Mouse (Mus musculus) layer of hippocampus, adult 9-10 months (tissue): Measurements from ENCODE around the gene Coa3.

Experiments
- DNase-seq: peaks from one replicate; pipeline ENCODE4 v3.0.0; 2022; ENCODE audit warnings: low spot score

The Coa3 gene

DNA sequence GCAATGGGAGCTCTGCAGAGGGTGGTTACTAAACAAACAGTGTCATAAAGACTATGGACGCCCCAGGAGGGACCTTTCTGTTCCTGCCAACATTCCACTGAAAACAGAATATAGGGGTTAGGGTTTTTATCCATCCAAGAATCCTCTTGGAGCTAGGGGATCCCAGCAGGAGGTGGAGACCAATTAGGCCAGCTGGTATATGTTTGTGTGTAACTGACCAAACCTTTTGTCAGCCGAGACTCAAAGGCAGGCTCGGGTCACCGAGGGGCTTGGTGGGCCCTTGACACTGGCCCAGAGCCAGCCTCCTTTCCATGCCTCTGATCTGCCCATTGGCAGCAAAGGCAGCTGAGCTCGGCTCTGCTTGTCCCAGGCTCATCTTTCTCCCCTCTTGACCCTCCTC is 4.0 kb upstream of the Coa3 start:
- DNase-seq = no peak

DNA sequence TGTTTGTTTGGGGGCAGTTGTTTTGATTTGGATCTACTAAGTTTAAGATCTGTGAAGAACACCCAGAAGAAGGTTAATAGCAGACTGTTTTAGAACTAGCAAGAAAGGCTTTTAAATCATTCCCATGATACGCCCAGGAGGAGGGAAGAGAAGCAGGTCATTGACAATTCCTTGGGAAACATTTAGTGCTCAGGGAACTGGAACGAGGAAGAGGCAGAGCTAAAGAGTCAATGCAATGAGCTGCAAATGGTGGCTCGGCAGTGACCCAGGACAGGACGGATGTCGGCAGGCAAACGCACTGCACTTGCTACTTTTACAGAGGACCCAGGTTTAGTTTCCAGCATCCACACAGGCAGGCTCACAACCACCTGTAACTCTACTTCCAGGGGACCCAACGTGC is 1.9 kb upstream of the Coa3 start:
- DNase-seq = no peak

- no peak for DNase-seq
These were observed 267 bp upstream of the Coa3 start for GRCm38 (mm10) chr11:101279193-101279569.

DNA sequence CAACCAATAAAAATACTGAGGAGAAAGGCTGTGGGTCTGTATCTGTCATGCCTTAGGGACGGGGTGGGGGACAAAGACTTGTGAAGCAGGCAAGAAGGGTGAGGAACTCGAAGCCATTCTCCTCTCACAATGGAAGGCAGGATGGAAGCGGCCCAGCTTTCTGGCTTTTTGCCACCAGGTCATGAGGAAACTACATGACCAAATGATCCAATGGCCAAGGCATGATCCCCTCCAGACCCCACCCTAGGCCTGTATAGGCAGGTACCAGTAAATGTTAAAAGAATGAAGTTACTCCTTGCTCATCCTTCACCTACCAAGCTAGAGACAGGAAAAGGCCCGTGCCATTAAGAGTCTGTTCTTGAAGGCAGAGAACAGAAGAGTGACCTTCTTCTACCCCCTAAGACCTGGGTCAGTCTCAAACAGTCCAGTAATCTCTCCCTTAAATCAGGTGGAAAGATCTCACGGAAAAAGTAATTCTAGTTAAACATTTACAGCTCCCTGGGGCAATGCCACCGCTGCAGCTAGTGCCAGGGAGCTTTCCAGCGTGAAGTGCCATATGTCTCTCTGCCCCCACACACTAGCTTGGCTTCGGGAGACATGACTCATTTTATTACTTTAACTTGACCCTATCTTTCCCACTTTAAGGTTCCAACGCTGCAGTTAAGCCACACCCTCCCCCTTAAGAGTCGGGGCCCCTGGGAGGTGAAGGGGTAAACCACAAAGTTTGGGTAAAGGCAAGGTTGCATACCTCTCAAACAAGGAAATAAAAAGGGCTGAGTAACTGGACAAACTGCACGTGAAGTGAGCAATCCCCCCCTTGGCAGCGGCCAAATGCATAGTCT is 1.3 kb downstream of the Coa3 start:
- DNase-seq = no peak

DNA sequence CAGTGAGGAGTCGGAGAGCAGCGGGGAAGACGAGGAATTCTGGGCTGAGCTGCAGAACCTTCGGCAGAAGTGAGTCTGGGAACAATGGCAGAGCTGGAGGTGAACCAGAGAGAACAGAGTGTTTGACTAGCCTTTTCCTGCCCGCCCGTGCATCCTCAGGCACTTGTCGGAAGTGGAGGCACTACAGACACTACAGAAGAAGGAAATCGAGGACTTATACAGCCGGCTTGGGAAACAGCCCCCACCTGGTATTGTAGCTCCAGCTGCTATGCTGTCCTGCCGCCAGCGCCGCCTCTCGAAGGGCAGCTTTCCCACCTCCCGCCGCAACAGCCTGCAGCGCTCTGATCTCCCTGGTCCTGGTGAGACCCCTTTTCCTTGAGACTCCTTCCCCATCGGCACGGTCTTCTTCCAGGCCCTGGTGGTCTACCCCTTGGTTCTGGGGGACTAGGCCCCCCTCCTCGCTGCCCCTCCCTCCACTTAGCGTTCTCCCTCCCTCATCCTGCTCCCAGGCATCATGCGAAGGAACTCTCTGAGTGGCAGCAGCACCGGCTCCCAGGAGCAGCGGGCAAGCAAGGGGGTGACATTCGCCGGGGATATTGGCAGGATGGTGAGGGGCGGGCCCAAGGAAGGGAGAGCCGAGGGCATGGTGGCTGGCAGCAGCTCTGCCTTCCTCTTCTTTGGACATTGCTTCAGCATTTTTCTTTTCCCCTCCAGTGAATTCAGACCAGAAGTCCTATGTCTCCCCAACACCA is 2.4 kb downstream of the Coa3 start:
- no peak for DNase-seq

GRCm38 (mm10) chr11:101275309-101275708 is 3.6 kb downstream of the Coa3 start:
- DNase-seq = no peak

GRCm38 (mm10) chr11:101272446-101272845 is 6.5 kb downstream of the Coa3 start:
- no peak for DNase-seq

DNA sequence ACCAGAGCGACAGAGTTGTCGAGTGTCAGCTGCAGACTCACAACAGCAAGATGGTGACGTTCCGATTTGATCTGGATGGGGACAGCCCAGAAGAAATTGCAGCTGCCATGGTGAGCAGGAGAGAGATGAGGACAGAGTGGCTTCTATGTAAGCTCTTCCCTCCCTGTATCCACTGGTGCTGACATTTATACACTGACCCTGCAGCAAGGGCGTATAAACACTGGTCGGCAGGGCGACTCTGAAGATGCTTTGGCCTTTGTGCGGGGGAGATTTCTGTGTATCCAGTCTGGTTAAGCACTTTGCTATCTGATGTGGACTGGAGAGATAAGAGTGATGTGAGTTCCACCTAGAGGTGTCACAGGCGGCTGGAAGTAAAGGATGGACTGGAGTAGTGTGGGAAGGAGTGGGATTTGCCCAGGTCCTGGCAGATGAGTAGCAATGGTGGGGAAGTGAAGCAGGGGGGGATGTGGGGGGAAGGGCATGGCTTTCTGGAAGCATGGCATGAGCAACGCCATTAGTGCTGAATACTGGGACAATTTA is 9.3 kb downstream of the Coa3 start:
- DNase-seq = no peak

DNA sequence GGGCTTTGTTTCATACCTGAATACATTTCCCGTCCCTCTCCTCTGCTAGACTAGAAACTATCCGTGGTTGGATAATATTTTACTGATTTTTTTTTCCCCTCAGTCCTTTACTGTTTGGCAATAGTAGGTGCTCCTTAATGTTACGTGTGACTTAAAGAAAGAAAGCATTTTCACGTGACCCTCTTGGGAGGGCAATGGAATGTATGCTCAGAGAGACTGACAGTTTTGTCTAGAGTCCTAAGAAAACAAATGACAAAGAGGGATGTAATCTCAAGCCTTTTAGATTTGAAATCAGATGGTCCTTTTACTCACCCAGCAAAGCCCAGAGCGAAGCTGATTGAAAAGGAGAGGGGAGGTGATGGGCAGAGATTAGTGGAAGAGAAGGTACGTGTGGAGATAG is 13.0 kb downstream of the Coa3 start:
- no peak for DNase-seq

DNA sequence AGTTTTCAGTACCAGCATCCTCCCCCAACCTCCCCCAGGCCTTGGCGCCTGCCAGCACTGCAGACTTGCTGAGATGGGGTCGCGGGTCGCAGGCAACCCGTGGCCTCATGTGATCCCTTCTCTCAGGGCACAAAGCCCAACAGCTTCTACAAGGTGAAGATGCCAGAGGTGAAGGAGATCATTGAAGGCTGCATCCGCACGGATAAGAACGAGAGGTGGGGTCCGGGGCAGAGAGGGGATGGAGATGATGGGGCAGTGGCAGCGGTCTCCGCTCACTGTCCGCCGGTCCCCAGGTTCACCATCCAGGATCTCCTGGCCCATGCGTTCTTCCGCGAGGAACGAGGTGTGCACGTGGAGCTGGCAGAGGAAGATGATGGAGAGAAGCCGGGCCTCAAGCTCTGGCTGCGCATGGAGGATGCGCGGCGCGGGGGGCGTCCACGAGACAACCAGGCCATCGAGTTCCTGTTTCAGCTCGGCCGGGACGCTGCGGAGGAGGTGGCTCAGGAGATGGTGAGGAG is 13.9 kb downstream of the Coa3 start:
- no peak for DNase-seq

- no peak for DNase-seq
These were observed 15.0 kb downstream of the Coa3 start for GRCm38 (mm10) chr11:101263989-101264280.

DNA sequence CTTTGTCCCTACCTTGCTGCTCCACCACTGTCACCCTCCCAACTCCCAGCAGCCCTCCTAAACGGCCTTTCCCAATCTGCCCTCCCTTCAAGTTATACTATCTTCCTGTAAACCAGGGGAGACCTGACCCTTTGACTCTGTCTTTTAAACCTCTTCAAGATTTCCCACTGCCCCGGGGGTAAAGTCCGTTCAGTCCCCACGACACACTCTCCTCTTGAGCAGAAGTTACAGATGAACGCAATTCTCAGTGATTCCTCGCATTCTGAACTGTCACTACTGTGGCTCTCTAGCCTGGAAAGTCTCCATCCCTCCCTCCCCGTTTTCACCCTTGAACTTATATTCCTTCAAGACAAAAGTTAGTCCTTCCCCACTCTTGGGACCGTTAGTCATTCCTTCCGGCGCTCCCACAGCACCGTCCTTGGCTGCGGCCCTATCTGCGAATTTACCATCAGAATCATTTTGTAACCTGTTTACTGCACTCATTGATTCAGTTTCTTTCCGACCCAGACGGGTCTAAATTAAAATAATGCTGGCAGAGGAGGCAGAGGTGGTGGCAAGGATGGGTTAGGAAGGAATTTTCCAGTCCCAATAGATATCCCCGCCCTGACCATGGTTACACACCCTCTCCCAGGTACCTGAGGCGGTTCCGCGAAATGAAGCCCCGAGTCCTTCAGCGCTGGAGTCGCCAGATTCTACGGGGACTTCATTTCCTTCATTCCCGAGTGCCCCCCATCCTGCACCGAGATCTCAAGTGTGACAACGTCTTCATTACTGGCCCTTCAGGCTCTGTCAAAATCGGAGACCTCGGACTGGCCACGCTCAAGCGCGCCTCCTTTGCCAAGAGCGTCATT is 15.6 kb downstream of the Coa3 start:
- no peak for DNase-seq

GRCm38 (mm10) chr11:101262272-101262967 is 16.5 kb downstream of the Coa3 start:
- no peak for DNase-seq

GRCm38 (mm10) chr11:101260826-101261380 is 18.0 kb downstream of the Coa3 start:
- DNase-seq = no peak

DNA sequence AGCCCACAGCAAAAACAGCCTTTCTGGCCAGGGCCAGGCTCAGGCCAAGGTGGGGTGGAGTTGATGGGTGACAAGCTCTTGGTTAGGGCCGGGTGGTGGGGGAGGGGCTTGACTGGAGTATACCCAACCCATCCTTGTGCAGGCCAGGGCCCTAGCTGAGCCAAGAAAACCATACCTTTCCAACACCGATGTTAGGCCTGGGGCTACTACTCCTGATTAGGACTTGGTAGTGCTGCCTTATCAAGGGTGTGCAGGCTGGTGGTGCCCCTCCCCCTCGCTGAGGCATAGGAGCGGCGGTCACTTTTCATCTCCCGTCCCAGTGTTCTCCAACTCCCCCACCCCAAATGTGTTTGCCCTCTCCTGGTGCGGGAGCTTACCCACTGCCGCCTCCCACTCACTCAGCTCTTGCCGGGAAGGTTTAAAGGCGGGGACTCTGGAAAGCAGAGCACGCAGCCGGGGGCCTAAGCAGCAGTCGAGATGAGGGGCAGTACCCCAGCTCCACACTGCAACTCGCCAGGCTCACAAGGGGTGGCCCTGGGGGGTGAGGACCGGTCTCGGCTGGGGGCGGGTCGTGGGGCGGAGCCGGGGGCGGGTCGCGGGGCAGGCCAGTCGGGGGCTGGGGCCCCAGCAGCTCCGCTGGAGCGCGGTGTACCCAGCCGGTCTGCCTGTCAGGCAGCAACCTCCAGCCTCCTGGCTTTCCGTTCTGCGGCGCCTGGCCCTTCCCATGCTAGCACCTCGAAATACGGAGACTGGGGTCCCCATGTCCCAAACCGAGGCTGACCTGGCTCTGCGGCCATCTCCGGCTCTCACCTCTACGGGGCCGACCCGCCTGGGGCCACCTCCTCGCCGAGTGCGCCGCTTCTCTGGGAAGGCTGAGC is 18.7 kb downstream of the Coa3 start, which contains the start of gene Wnk4:
TSS of gene Wnk4 (plus strand) at position 620 of the 878 bp plus-strand sequence.
- no peak for DNase-seq

- no peak for DNase-seq
These were observed 19.6 kb downstream of the Coa3 start for GRCm38 (mm10) chr11:101259261-101259712.

GRCm38 (mm10) chr11:101255826-101256775 is 22.8 kb downstream of the Coa3 start:
- DNase-seq = no peak

DNA sequence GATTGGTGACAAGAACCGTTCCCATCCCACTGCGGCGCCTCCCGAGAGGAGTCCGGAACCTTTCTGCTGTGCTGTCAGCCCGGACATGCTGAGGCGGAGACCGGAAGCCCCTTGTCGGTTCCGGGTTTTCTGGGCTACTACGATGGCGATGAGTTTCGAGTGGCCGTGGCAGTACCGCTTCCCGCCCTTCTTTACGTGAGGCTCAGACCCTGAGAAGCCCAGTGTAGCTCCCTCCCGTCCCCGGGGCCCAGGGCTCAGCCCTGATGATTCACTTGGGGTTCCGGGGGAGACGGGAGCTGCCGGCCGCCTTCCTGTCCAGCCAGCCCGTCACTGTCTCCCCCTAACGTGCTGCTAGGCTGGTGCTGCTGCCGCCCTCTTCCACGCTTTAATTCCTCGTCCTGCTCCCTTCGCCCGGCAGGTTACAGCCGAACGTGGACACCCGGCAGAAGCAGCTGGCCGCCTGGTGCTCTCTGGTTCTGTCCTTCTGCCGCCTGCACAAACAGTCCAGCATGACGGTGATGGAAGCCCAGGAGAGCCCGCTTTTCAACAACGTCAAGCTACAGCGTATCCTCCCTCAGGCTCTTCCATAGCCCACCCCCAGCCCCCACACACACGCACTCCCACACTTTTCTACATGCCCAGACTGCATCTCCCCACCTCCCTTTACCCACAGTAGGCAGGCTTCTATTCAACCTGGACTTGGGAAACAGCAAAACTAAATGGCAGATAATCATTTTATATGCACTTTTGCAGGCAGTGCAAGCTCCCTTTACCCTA is 25.1 kb downstream of the Coa3 start, which contains the start of gene Vps25:
TSS of gene Vps25 (plus strand) at position 95 of the 777 bp plus-strand sequence.
- DNase-seq = peak; percentile 72
